Mouse (Mus musculus) erythroblast, embryonic 14.5 days (primary cell): ENCODE measurements around the gene Dazl.

Experiments used
- GATA1 ChIP-seq: IDR thresholded peaks from 2 replicates; pipeline ENCODE4 v1.6.1; 2012; ENCODE audit warnings: low read length, inconsistent platforms, mixed read lengths
- TAL1 ChIP-seq: IDR thresholded peaks from 3 replicates; pipeline ENCODE4 v1.6.1; 2012; ENCODE audit warnings: low read length, inconsistent platforms, mixed read lengths

- no peak for TF ChIP-seq TAL1
- TF ChIP-seq GATA1 = no peak
These were observed 1.8 kb downstream of the Dazl start for GRCm38 (mm10) chr17:50291485-50292200.
